ENCODE assay signal across 8 mouse cellular contexts in genomic region chr8:122442781-122443180, GRCm38 (mm10). TPM values are rescaled to one million over a fixed set of nuclear protein-coding genes. Genes with fewer than 3 reads are reported as not detected.
A peak's percentile ranks its signal among the peaks of the same experiment; 100 is the strongest.
DNase-seq lines count a peak whose midpoint lies in the region; ATAC-seq and TF ChIP-seq lines count a peak whose summit lies in the region.

No protein-coding gene starts in this region.

- H3K36me3 ChIP-seq in hindbrain, embryonic 15.5 days: peaks cover 10% of the 10 kb centered on the region
- peaks cover 3% of the 10 kb centered on the region; the same call in 1 of the 2 replicates for H3K36me3 ChIP-seq in midbrain, embryonic 16.5 days (ENCODE audit: control insufficient read depth, insufficient read depth, low read length)

- no peak for TF ChIP-seq CTCF in layer of hippocampus, adult 2 months (conservative IDR thresholded peaks at IDR 0.05)
- TF ChIP-seq CTCF in cortical plate, adult 2 months (IDR thresholded peaks at IDR 0.05; ENCODE audit: extremely low read depth, insufficient read depth, low read length): no peak

- no peak for TF ChIP-seq POLR2A in cortical plate, adult 2 months (IDR thresholded peaks at IDR 0.05; ENCODE audit: extremely low read depth, insufficient read depth, low read length)

- no peak for DNase-seq in layer of hippocampus, adult 2 months (ENCODE audit: low spot score in 2 of 2)
- no peak for DNase-seq in layer of hippocampus, adult 9-11 months
- no peak for DNase-seq in cerebellum, adult 11-12 months
- DNase-seq in urinary bladder, postnatal 4 days (ENCODE audit: low spot score in 2 of 2): no peak

- H3K4me3 ChIP-seq in layer of hippocampus, adult 2 months: peak overlapping the region; percentile 75
- peak overlapping the region; percentile 71 for H3K4me3 ChIP-seq in cortical plate, adult 2 months (ENCODE audit: insufficient read depth, low read length)
- H3K4me3 ChIP-seq in hindbrain, embryonic 15.5 days: peak overlapping the region; percentile 55
- H3K4me3 ChIP-seq in midbrain, embryonic 16.5 days (ENCODE audit: low read depth, low read length): peak overlapping the region; percentile 63

- H3K4me2 ChIP-seq in hindbrain, embryonic 15.5 days: peak overlapping the region; percentile 93
- peak overlapping the region; percentile 75 for H3K4me2 ChIP-seq in midbrain, embryonic 16.5 days (ENCODE audit: low read length)

- WGBS in hindbrain, embryonic 15.5 days: under 1% methylated on average over 12 of the region's 12 CpGs
- WGBS in midbrain, embryonic 16.5 days: 2% methylated on average over 12 of the region's 12 CpGs

- H3K4me1 ChIP-seq in cortical plate, adult 2 months (ENCODE audit: control insufficient read depth, insufficient read depth, low read length): no peaks in the 10 kb centered on the region
- H3K4me1 ChIP-seq in hindbrain, embryonic 15.5 days (replicated peaks): peaks cover 36% of the 10 kb centered on the region
- peaks cover 24% of the 10 kb centered on the region for H3K4me1 ChIP-seq in midbrain, embryonic 16.5 days (ENCODE audit: control insufficient read depth, insufficient read depth, low read length)

- H3K27me3 ChIP-seq in hindbrain, embryonic 15.5 days: no peaks in the 10 kb centered on the region
- H3K27me3 ChIP-seq in midbrain, embryonic 16.5 days (ENCODE audit: control insufficient read depth, insufficient read depth, low read depth, low read length): no peaks in the 10 kb centered on the region

- peak overlapping the region; percentile 81 for H3K9ac ChIP-seq in hindbrain, embryonic 15.5 days
- peak overlapping the region; percentile 77 for H3K9ac ChIP-seq in midbrain, embryonic 16.5 days (ENCODE audit: low read depth, low read length)

- peak overlapping the region; percentile 96 for H3K27ac ChIP-seq in layer of hippocampus, adult 2 months
- H3K27ac ChIP-seq in cortical plate, adult 2 months (ENCODE audit: insufficient read depth, low read length): no peak overlapping the region
- H3K27ac ChIP-seq in hindbrain, embryonic 15.5 days (replicated peaks): peak overlapping the region; percentile 87
- peak overlapping the region; percentile 87 for H3K27ac ChIP-seq in midbrain, embryonic 16.5 days (ENCODE audit: low read length)

- no peak; the same call in 1 of the 2 replicates for ATAC-seq in hindbrain, embryonic 15.5 days (ENCODE audit: low FRiP score, low read depth)
- ATAC-seq in midbrain, embryonic 16.5 days: peak; percentile 18
- no peak for ATAC-seq in erythroid progenitor cell, adult 5-6 weeks (replicated peaks; ENCODE audit: low FRiP score, poor library complexity, severe bottlenecking)

- no peaks in the 10 kb centered on the region for H3K9me3 ChIP-seq in hindbrain, embryonic 15.5 days
- H3K9me3 ChIP-seq in midbrain, embryonic 16.5 days (replicated peaks; ENCODE audit: control insufficient read depth, low read length, poor library complexity, severe bottlenecking): no peaks in the 10 kb centered on the region

RNA-seq across cellular contexts. Expression of gene Mvd, which starts 0.4 kb away (rescaled TPM):
- 10 to 100 TPM; 16.7 to 17.6 TPM for total RNA-seq in layer of hippocampus, adult 2 months (2021)
- polyA plus RNA-seq in cortical plate, adult 2 months (2012; rRNA removed): 36.6 and 42.7 TPM in 2 replicates
- polyA plus RNA-seq in hindbrain, embryonic 15.5 days (2015; fragmentation: Nextera tagmentation; extraction: Ambion mirVana): 70.0 and 70.1 TPM in 2 replicates
- polyA plus RNA-seq in midbrain, embryonic 16.5 days (2015; fragmentation: Nextera tagmentation; extraction: Ambion mirVana): 72.8 and 84.6 TPM in 2 replicates
- not detected in 2 replicates for total RNA-seq in erythroid progenitor cell, adult 5-6 weeks (2015; ENCODE audit: low replicate concordance)
- 1.8 and 2.1 TPM in 2 replicates for total RNA-seq in erythroid progenitor cell, adult 5-6 weeks (2017; ENCODE audit: low replicate concordance)

RNA-seq across cellular contexts. Expression of gene Cyba, which starts 10.1 kb away (rescaled TPM):
- total RNA-seq in layer of hippocampus, adult 2 months (2021): 10 to 100 TPM in 1 of 2 experiments, 1 to 10 TPM in 1; 10.0 to 10.7 TPM
- 19.3 and 19.8 TPM in 2 replicates for polyA plus RNA-seq in cortical plate, adult 2 months (2012; rRNA removed)
- polyA plus RNA-seq in hindbrain, embryonic 15.5 days (2015; fragmentation: Nextera tagmentation; extraction: Ambion mirVana): 39.1 and 46.0 TPM in 2 replicates
- 27.3 and 29.8 TPM in 2 replicates for polyA plus RNA-seq in midbrain, embryonic 16.5 days (2015; fragmentation: Nextera tagmentation; extraction: Ambion mirVana)
- 73.9 and 89.3 TPM in 2 replicates for total RNA-seq in erythroid progenitor cell, adult 5-6 weeks (2015; ENCODE audit: low replicate concordance)
- total RNA-seq in erythroid progenitor cell, adult 5-6 weeks (2017; ENCODE audit: low replicate concordance): 35.7 TPM in 2 replicates

RNA-seq across cellular contexts. Expression of gene Snai3, which starts 17.8 kb away (rescaled TPM):
- total RNA-seq in layer of hippocampus, adult 2 months (2021): not detected
- 0.93 and 1.2 TPM in 2 replicates for polyA plus RNA-seq in cortical plate, adult 2 months (2012; rRNA removed)
- polyA plus RNA-seq in hindbrain, embryonic 15.5 days (2015; fragmentation: Nextera tagmentation; extraction: Ambion mirVana): not detected in 2 replicates
- polyA plus RNA-seq in midbrain, embryonic 16.5 days (2015; fragmentation: Nextera tagmentation; extraction: Ambion mirVana): not detected in 2 replicates
- total RNA-seq in erythroid progenitor cell, adult 5-6 weeks (2015; ENCODE audit: low replicate concordance): not detected in 2 replicates
- total RNA-seq in erythroid progenitor cell, adult 5-6 weeks (2017; ENCODE audit: low replicate concordance): not detected in 2 replicates

RNA-seq across cellular contexts. Expression of gene Il17c, which starts 21.0 kb away (rescaled TPM):
- total RNA-seq in layer of hippocampus, adult 2 months (2021): not detected
- 0.21 and 0.36 TPM in 2 replicates for polyA plus RNA-seq in cortical plate, adult 2 months (2012; rRNA removed)
- polyA plus RNA-seq in hindbrain, embryonic 15.5 days (2015; fragmentation: Nextera tagmentation; extraction: Ambion mirVana): not detected in 2 replicates
- not detected in 2 replicates for polyA plus RNA-seq in midbrain, embryonic 16.5 days (2015; fragmentation: Nextera tagmentation; extraction: Ambion mirVana)
- not detected in 2 replicates for total RNA-seq in erythroid progenitor cell, adult 5-6 weeks (2015; ENCODE audit: low replicate concordance)
- total RNA-seq in erythroid progenitor cell, adult 5-6 weeks (2017; ENCODE audit: low replicate concordance): not detected in 2 replicates

RNA-seq across cellular contexts. Expression of gene Rnf166, which starts 33.1 kb away (rescaled TPM):
- 10 to 100 TPM; 32.7 to 39.5 TPM for total RNA-seq in layer of hippocampus, adult 2 months (2021)
- 68.2 and 76.8 TPM in 2 replicates for polyA plus RNA-seq in cortical plate, adult 2 months (2012; rRNA removed)
- polyA plus RNA-seq in hindbrain, embryonic 15.5 days (2015; fragmentation: Nextera tagmentation; extraction: Ambion mirVana): 33.9 and 37.9 TPM in 2 replicates
- polyA plus RNA-seq in midbrain, embryonic 16.5 days (2015; fragmentation: Nextera tagmentation; extraction: Ambion mirVana): 35.0 and 36.4 TPM in 2 replicates
- total RNA-seq in erythroid progenitor cell, adult 5-6 weeks (2015; ENCODE audit: low replicate concordance): 15.5 and 20.9 TPM in 2 replicates
- total RNA-seq in erythroid progenitor cell, adult 5-6 weeks (2017; ENCODE audit: low replicate concordance): 6.8 and 12.5 TPM in 2 replicates
